Mouse (Mus musculus): ENCODE results near the gene Arhgap6. TPM values are rescaled to one million over a fixed set of nuclear protein-coding genes. Genes with fewer than 3 reads are reported as not detected.

The Arhgap6 gene
- total RNA-seq, 4 experiments from 2014 or later: 2.9 to 3.2 (median 3.0) TPM

GRCm38 (mm10) chrX:169110031-169110430 lies 315.1 kb downstream of the Arhgap6 start:
- DNase-seq (ENCODE audit: low spot score): no peak

- peak; percentile 39 for DNase-seq (ENCODE audit: low spot score)
These were observed 317.8 kb downstream of the Arhgap6 start for GRCm38 (mm10) chrX:169112662-169113061.

DNA sequence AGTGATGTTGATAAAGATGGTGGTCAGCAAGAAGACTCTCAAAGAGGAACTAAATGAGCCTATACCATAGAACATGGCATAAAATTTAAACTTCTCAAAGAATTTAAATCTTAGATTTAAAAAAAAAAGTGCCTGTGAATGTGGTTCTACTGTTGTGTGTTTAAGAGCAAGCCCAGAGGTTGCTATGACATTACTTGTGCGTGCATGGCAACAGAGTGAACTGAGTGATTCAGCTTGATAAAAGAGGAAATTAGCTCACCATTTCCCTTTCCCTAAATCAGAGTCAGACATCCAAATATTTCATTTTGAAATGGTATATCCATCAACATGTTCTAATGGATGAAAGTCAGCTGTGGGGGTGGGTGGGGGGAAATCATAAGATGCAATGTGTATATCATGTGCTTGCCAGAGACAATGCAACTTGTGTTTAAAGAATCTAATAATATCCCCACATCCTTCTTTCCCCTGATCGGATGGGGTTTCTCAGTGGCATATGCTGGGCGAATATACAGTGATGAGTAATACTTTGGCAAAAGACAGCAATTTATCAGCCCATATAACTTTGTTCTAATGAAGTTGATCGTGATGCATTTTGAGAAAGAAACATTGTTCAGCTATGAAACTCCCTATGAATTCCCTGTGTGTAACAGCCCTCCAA lies 328.3 kb downstream of the Arhgap6 start:
- DNase-seq (ENCODE audit: low spot score): no peak

DNA sequence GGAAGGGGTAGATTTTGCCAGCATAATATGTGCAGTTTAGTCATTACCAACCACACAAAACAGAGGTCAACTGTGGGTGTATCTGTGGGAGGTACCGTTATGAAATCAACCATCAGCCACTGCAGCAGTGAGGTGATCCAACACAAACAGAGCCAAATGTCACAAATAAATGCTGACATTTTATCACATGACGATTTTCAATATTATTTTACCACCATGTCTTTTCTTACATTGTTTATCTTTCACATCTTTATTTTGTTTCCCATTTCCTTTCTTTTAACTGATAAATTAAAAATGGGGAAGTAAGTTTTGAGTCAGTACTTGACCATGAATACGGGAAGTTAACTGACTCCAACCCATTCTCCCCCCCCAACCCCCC lies 328.9 kb downstream of the Arhgap6 start:
- no peak for DNase-seq (ENCODE audit: low spot score)

DNA sequence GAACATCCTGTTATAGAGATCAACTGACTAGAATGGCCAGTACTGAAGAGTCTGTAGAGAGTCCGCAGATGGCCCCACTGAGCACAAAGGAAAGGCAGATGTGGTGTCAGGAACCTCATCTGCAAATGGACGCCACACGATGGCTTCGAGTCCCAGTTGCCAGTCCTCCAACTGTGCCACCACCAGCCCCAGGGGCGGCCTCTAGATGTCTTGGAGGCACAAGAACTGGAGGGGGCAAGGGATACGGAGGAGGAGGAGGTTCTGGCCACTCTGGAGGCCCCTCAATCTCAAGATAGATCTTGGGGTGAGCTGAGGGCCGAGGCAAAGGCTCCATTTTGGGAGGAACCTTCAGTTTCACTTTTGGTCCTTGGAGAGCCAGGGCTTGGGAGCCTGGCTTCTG lies 344.9 kb downstream of the Arhgap6 start:
- DNase-seq (ENCODE audit: low spot score): no peak

DNA sequence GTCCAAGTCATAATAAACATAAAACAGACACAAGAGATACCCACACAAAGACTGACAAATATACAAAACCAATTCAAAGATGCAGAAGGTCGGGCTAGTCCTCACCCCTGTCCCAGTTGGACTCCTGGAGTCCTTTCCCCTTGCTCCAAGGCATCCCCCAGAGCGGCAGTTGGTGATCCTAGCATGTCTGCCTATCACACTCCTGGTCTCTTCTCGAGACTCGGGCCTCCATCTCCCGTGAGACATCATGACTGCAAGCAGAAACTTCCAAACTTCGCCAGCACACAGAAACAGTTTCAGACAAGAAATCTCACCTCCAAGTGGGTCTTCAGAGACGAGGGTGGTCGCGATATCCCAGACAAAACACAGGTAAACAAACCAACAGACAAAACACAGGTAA lies 345.6 kb downstream of the Arhgap6 start:
- DNase-seq (ENCODE audit: low spot score): no peak

GRCm38 (mm10) chrX:169153805-169154204 lies 358.9 kb downstream of the Arhgap6 start:
- no peak for DNase-seq (ENCODE audit: low spot score)

DNA sequence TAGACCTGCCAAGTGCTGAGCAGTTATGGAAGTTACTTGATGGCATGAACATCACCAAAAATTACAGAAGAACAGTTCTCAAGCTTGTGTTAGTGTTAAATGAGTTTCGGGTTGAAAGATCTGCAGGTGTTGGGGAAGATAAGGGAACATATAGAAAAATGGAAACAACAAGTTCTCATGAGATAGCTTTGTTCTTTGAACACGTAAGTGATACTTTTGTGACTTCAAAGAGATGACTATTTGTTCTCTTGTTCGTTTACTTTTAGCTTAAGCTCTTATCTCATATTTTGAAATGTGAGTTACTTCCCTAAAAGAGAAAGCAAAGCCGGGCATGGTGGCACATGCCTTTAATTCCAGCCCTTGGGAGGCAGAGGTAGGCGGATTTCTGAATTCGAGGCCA lies 363.5 kb downstream of the Arhgap6 start:
- no peak for DNase-seq (ENCODE audit: low spot score)

DNA sequence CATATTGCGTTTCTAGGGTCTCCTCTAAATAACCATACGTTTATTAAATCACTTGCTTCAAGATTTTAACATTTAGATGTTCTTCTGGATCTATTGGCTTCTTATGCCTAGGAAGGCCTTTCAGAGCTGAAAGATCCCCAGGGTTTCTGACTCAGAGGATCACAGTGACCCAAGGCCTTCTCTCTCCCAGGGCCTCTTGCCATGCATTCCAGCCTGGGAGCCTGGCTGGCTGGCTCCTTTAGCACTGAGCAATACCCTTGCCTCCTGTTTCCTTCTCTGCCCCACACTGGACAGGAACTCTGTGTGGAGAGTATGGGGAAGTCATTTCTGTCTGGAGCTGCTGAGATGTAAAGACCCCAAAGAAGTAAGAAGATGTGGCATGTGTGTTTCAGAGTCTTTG lies 376.1 kb downstream of the Arhgap6 start:
- DNase-seq (ENCODE audit: low spot score): no peak

DNA sequence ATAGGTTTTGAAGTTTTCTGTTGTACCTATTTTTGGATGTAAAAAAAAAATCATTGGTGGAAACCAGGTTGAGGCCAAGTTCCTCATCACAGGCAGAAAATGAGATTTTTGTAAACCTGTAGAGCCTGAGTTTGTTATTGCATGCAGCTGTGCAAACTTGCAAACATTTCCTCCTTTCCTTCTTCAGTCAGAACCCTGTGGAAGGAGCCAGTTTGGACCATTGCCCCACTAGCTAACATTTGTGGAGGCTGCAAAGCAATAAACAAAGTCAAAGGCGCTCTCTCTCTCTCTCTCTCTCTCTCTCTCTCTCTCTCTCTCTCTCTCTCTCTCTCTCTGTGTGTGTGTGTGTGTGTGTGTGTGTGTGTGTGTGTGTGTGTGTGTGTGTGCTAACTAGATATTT lies 378.9 kb downstream of the Arhgap6 start:
- DNase-seq (ENCODE audit: low spot score): peak; percentile 10

GRCm38 (mm10) chrX:169178634-169179033 lies 383.7 kb downstream of the Arhgap6 start:
- DNase-seq (ENCODE audit: low spot score): peak; percentile 13

GRCm38 (mm10) chrX:169187100-169187499 lies 392.2 kb downstream of the Arhgap6 start, which contains the start of gene Amelx:
Gene Amelx, minus strand, starts transcription at chrX:169187200.
- DNase-seq (ENCODE audit: low spot score): no peak

- DNase-seq (ENCODE audit: low spot score): no peak
These were observed 415.1 kb downstream of the Arhgap6 start for GRCm38 (mm10) chrX:169210019-169210418.

DNA sequence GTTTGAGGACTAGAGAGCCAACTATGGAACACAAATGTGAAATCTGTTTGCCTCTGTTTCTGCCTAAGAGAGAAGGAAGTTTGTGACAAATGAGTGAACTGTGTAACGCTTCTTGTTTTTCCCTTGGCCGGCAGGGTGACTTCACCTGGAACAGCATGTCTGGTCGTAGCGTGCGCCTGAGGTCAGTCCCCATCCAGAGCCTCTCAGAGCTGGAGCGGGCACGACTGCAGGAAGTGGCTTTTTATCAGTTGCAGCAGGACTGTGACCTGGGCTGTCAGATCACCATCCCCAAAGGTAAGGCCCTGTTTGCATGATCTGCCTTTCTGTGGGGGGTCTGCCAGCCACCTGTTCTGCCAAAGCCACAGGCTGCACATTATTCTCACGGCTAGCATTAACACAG lies 425.2 kb downstream of the Arhgap6 start:
- DNase-seq (ENCODE audit: low spot score): no peak

- DNase-seq (ENCODE audit: low spot score): no peak
These were observed 427.6 kb downstream of the Arhgap6 start for GRCm38 (mm10) chrX:169222357-169223062.

- no peak for DNase-seq (ENCODE audit: low spot score)
These were observed 461.0 kb downstream of the Arhgap6 start for GRCm38 (mm10) chrX:169255915-169256314.

GRCm38 (mm10) chrX:169256741-169257140 lies 461.8 kb downstream of the Arhgap6 start:
- DNase-seq (ENCODE audit: low spot score): no peak

GRCm38 (mm10) chrX:169261034-169261433 lies 466.1 kb downstream of the Arhgap6 start:
- DNase-seq (ENCODE audit: low spot score): no peak

DNA sequence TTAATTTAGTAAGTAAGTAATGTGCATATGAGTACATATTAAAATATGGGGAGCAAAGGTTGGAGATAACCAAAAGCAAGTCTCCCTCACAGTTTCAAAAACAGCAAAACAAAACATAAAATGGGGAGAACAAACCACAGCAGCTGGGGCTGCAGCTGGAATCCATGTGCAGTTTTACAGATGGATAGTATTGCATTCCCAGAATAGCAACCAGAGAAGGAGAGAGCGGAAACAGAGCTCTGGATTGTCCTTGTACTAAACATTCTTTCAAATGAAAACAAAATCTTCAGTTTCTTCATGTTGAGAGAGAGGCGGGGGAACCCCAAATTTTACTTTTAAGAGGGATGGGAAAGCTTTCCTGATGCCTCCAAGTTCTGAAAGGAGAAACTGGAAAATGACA lies 467.3 kb downstream of the Arhgap6 start:
- no peak for DNase-seq (ENCODE audit: low spot score)

DNA sequence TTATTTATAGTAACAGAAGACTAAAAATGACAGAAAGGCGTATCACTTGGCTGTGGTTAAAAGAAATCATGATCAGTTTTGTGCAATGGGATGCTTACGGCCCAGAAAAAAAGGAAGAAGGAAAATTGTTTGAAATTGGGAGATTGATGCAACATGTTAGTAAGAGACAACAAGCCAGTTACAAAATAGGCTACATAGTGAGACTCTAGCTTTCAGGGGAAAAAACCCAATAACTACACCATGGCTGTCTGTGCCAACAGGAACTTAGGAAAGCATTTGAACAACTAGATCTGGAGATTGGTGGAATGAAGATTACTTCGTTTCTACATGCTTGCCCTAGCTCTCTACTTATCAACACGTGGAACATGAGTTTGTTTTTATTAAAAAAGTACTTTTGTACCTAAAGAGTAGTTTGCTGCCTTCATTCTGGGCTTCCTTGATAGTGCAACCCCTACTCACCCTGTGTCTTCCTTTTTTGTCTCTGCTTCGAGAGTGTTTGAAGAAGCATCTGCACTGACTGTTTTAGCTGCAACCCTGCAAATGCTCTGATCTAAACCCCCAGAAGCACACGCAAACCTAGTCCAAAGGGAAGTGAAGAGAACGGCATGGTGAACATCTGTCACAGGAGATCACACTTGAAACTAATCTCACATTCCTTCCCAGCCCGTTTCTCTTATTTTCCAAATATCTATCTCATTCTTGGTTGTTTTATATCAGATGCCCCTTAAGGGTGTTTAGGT lies 468.7 kb downstream of the Arhgap6 start:
- no peak for DNase-seq (ENCODE audit: low spot score)

- peak; percentile 16 for DNase-seq (ENCODE audit: low spot score)
These were observed 504.7 kb downstream of the Arhgap6 start for GRCm38 (mm10) chrX:169299579-169299978.

- DNase-seq (ENCODE audit: low spot score): peak; percentile 48
These were observed 507.6 kb downstream of the Arhgap6 start for GRCm38 (mm10) chrX:169302271-169303045.
